Mouse (Mus musculus) left cerebral cortex, adult 2 months (tissue): ENCODE measurements at regions not wholly inside any gene's neighbourhood (a gene's known extent, or its start where the extent isn't known, plus 50 kb on each side); places are given as distances from the start of the nearest gene placed in this dataset.

ENCODE experiments used
- DNase-seq, 2 experiments: peaks; one replicate each; pipeline ENCODE4 v3.0.0; 2021 to 2022; ENCODE audit warnings: low spot score in 2 of 2, mixed read lengths in 1 of 2; ENCODE audit errors: extremely low spot score in 1 of 2
- H3K27ac ChIP-seq: fragments of 200-600 bp; 2 replicates; pipeline ENCODE4 v1.8.1; 2022
- H3K4me3 ChIP-seq: fragments of 200-600 bp; 2 replicates; pipeline ENCODE4 v1.8.1; 2022
- CTCF ChIP-seq: fragments of 200-600 bp; IDR thresholded peaks from 2 replicates; pipeline ENCODE4 v1.8.1; 2022; ENCODE audit warnings: antibody characterized with exemption, mild to moderate bottlenecking, moderate library complexity
- intact Hi-C: fragments of 180-260 bp; cut with DNase I; formaldehyde crosslinking; loops from one replicate; pipeline ENCODE4 v1.15.1; 2025

GRCm38 (mm10) chr4:125257916-125258315 lies 130.3 kb upstream of the Zc3h12a start:
- intact Hi-C loops = no loop called here
- Histone ChIP-seq H3K27ac (no peak overlapping the region), H3K4me3 (no peak overlapping the region)
- TF ChIP-seq CTCF = peak; percentile 51
- DNase-seq = no peak

- no peak for TF ChIP-seq CTCF
- no peak for DNase-seq
- Histone ChIP-seq H3K27ac (no peak overlapping the region), H3K4me3 (no peak overlapping the region)
- intact Hi-C loops = no loop called here
These were observed 125.5 kb upstream of the Zc3h12a start for GRCm38 (mm10) chr4:125253161-125253560.

GRCm38 (mm10) chr4:125252228-125252627 lies 124.6 kb upstream of the Zc3h12a start:
- DNase-seq = no peak
- intact Hi-C loops = no loop called here
- H3K4me3 ChIP-seq = no peak overlapping the region
- TF ChIP-seq CTCF = no peak
- no peak overlapping the region for H3K27ac ChIP-seq

GRCm38 (mm10) chr4:125249061-125249460 lies 121.4 kb upstream of the Zc3h12a start:
- TF ChIP-seq CTCF = no peak
- intact Hi-C loops = no loop called here
- Histone ChIP-seq H3K4me3 (no peak overlapping the region), H3K27ac (no peak overlapping the region)
- peak in 1 of 2 experiments; percentile 25 for DNase-seq

GRCm38 (mm10) chr4:125246171-125246570 lies 118.5 kb upstream of the Zc3h12a start:
- no peak for TF ChIP-seq CTCF
- intact Hi-C loops = no loop called here
- DNase-seq = no peak
- no peak overlapping the region for H3K27ac ChIP-seq
- H3K4me3 ChIP-seq = no peak overlapping the region

GRCm38 (mm10) chr4:125242512-125242911 lies 114.9 kb upstream of the Zc3h12a start:
- TF ChIP-seq CTCF = no peak
- intact Hi-C loops = no loop called here
- H3K27ac ChIP-seq = no peak overlapping the region
- DNase-seq = no peak
- H3K4me3 ChIP-seq = no peak overlapping the region

GRCm38 (mm10) chr4:125241577-125242262 lies 114.1 kb upstream of the Zc3h12a start:
- no peak for DNase-seq
- Histone ChIP-seq H3K27ac (no peak overlapping the region), H3K4me3 (no peak overlapping the region)
- intact Hi-C loops = no loop called here
- no peak for TF ChIP-seq CTCF

- TF ChIP-seq CTCF = peak; percentile 88
- H3K4me3 ChIP-seq = no peak overlapping the region
- H3K27ac ChIP-seq = no peak overlapping the region
- DNase-seq = peak; percentile 44 to 48
- intact Hi-C loops = loop anchor here (5.0 to 10.0 kb wide), 5 partner anchors 69 to 731 kb away; partner anchors contain the start of gene Grik3
These were observed 104.1 kb upstream of the Zc3h12a start for GRCm38 (mm10) chr4:125231711-125232260.

- DNase-seq = no peak
- peak; percentile 10 for TF ChIP-seq CTCF
- intact Hi-C loops = no loop called here
- H3K27ac ChIP-seq = no peak overlapping the region
- H3K4me3 ChIP-seq = no peak overlapping the region
These were observed 99.6 kb upstream of the Zc3h12a start for GRCm38 (mm10) chr4:125227194-125227593.

GRCm38 (mm10) chr4:125222922-125223321 lies 95.3 kb upstream of the Zc3h12a start:
- TF ChIP-seq CTCF = no peak
- intact Hi-C loops = no loop called here
- Histone ChIP-seq H3K27ac (no peak overlapping the region), H3K4me3 (no peak overlapping the region)
- DNase-seq = no peak

GRCm38 (mm10) chr4:125220314-125220713 lies 92.7 kb upstream of the Zc3h12a start:
- DNase-seq = no peak
- Histone ChIP-seq H3K4me3 (no peak overlapping the region), H3K27ac (no peak overlapping the region)
- intact Hi-C loops = no loop called here
- TF ChIP-seq CTCF = peak; percentile 28

- no peak overlapping the region for H3K4me3 ChIP-seq
- intact Hi-C loops = no loop called here
- DNase-seq = no peak
- TF ChIP-seq CTCF = no peak
- no peak overlapping the region for H3K27ac ChIP-seq
These were observed 91.6 kb upstream of the Zc3h12a start for GRCm38 (mm10) chr4:125219209-125219608.

- H3K27ac ChIP-seq = no peak overlapping the region
- DNase-seq = no peak
- intact Hi-C loops = no loop called here
- no peak for TF ChIP-seq CTCF
- no peak overlapping the region for H3K4me3 ChIP-seq
These were observed 86.7 kb upstream of the Zc3h12a start for GRCm38 (mm10) chr4:125214306-125214705.
